Mouse (Mus musculus): ENCODE measurements at regions not wholly inside any gene's neighbourhood (a gene's known extent, or its start where the extent isn't known, plus 50 kb on each side); places are given as distances from the start of the nearest gene placed in this dataset.
"Not testable (repeated sequence)": the region's sequence is repeated elsewhere in the genome, so short reads cannot be mapped to it uniquely, and the experiment has no call there.

DNA sequence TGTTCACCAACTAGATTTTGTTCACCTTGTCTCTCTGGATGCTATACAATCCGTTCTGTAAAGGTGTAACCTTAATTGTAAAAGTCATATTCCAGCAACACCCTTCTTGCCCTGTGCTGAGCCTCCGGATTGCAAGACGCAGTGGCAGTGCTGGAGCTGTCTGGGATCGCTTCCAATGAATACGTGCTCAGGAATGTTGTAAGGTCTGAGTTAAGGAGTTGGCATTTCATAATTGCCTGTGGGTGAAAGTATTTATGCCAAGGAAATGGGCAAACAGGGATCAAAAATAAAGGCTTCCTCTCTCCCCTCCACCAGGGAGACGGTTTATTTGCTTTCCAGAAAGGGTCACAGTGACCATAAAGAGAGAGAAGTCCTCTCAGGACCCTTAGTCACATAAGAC lies 93.3 kb downstream of the Apob start:
- no peak for DNase-seq

DNA sequence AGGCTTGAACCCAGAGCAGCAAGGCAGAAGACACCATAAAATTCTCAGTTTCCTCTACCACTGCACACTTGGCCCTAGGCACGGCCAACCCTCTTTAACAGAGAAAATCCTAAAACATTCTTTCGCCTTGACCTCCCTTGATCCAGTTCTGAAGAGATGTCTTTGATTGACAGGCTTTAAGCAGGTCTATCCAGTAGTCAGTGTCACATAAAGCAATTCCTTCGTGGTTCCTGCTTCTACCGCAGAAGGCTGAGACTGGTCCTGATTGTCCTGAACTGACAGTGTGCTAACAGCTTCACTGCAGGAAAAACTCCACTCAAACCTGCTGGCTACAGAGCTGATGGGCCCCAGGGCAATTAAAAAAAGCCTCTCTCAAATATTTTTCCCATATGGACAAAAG lies 93.8 kb downstream of the Apob start:
- no peak for DNase-seq

DNA sequence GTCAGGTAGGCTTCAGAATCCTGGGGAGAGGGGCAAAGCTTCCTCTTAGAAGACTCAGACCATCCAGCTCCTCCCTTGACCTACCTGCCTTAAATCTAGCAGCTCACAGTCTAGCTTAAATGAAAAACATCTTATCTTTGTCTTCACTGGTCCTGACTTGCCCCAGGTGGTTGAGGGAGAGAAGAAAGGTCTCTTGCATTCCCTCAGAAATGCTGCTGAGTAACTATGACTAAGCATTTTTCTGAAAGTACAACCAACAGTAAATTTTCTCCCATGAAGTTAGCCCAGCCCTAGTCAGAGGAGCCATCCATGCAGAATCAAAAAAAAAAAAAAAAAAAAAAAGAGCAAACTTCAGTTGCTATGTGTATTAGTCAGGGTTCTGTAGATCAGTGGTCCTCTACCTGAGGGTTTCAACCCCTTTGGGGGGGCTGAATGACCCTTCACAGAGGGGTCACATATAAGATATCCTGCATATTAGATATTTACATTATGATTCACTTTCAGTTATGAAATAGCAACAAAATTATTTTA lies 98.6 kb downstream of the Apob start:
- DNase-seq, result no peak

DNA sequence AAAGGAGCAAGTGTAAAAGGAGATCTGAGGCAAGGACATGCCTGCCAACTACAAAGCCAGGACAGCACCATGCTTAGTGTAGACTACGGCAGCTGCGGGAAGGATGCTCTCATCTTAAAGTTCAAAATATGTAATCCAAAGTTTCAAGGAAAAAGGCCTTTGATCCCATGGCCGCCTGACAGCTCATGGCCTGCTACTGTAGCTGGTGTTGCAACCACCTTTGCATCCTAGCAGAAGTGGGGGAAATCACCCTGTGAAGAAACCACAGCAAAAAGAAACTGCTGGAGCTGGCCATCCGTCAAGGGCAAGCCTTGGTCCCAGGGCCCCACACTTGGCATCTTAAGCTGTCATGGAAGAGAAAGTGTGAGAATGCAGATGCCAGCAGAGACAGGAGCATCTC lies 99.9 kb downstream of the Apob start:
- no peak for DNase-seq

DNA sequence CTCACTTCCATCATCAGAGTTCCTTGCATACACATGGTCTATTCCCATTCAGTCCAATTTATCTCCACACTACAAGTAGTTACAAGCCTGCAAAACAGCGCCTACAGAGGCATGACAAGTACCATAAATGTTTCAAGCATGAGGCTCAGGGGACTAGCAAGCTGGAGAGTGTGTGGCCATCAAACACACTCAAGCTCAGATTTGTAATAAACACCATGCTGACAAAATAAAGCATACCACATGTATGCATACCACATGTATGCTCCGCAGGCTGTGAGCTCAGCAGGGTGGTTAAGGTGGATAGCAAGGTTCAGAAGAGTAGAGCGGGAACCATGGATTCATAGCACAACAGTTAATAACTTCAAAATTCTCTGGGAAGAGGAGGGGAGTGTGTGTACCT lies 100.6 kb downstream of the Apob start:
- DNase-seq, result no peak

DNA sequence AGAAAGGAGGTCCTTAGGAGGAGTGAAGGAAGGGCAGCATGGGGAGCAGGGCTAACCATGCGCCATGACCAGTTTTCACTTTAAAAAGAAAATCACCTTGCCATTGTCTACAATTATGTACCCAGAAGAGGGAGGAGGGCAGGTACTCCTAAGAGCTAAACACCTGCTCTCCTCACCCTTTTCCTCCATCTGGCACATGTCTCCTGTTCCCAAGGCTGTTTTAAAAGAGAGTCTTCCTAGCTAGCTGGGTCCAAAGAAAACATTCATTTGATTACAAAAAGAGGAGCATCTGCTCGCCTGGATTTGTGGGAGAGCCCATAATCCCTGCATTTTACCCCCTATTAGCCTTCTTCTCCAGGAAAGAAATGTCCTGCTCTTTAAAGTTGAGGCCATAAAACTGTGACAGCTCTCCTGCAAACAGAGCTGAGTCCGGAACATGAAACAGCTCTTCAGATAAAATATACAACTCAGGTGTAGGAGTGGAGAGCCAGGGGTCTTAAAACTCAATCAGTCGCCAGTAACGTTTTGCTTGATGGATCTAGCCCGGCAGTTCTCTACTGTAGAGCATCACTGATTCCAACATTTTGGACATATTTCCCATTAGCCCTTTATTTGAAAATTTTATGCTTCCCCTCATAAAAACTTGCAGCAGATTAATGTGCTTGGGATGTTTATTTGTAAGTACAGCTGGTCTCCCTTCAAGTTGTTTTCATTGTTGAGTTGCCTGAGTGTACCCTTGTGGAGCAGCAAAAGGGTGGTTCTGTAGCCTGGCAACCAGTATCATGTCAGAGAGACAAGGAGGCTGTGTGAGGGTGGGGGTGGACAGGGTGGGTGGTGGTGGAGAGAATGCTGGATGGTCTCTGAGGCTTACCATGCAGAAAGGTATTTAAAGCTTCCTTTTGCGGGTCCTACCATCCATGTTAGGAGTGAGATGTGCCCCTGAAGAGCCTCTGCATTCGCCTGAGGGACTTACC lies 105.5 kb downstream of the Apob start:
- DNase-seq, result no peak

DNA sequence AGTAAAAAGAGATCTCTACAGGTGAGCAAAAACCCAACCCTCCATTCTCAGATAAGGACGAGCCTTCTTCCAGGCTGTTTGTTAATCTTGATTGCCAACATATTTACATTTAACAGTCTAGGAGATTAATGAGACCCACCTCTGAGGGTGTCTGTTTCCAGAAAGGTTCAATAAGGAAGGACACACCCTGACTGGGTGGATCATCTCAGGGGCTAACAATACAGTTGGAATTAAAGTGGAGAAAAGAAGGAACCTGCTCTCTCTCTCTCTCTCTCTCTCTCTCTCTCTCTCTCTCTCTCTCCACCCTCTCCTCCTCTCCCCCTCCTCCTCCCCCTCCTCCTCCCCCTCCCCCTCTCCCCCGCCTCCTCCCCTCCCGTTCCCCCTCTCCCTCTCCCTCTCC lies 110.5 kb downstream of the Apob start:
- no peak for DNase-seq

DNA sequence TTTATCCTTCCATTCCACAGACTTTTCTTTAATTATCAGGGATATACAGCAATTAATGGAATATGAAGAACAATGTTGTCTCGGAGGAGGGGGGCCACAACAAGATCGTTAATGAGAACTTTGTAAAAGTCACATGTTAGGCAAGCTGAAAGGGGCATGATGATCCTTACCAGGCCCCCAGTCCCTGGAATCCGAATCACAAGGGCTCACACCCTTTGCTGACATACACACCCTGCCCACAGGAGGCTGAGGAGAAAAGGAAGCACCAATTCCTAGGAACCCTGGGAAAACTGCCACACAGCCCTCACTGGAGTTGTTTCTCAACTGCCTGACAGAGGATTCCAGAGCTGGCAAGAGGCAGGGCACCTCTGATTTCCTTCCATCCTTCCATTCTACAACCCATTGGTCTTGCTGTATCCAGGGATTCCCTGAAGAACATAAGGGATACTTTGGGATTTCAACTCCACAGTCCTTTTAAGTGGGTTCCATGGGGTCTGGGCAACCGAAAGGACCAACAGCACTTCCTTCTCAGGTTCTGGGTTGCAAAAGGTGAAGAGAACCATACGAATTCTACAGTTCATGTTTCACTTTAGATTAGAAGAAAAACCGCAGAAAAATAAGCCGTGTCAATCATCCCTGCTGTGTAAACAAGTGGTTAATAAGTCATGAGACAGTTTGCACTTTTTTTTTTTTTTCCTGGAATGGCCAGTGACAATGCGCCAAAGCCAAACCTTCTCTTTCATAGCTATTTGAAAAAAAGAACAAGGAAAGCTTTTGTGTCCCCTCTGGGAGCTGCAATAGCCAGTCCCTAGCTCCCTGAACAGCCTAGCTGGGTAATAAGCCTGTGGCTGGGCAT lies 112.2 kb downstream of the Apob start:
- DNase-seq, result no peak

DNA sequence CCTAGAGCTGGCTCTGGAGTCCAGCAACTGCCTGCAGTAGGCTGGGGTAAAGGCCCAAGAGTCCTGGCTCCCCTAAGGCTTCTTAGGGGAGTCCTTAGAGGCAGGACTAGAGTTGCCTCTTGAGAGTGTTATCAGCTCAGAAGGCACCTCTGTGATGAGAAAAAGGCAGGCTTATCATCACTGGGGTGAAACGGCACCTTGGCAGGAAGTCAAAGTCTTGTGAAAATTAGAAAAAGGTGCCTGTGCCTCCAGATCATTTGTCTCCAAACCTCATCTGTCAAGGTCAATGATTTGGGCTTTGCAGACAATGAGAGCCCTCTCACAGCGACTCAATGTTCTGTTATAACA lies 112.8 kb downstream of the Apob start:
- no peak for DNase-seq

DNA sequence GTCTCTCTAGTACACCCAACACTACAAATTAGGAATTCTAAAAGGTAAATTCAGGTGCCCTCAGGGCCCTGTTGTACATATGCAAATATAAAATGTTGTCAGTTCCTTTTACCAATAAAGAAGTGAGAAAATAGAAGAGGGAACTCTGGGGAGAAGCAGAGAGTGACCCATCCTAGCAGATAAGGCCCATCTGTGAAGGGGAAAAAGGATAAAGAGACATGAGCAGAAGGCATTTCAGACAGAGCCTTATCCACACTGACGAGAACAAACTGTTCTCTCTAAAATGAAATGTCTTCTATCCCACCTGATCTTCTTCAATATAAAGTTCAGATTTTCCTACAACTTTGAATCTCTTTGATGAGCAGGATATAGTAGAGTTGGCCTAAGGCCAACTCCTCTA lies 114.5 kb upstream of the Ldah start:
- DNase-seq, result no peak

DNA sequence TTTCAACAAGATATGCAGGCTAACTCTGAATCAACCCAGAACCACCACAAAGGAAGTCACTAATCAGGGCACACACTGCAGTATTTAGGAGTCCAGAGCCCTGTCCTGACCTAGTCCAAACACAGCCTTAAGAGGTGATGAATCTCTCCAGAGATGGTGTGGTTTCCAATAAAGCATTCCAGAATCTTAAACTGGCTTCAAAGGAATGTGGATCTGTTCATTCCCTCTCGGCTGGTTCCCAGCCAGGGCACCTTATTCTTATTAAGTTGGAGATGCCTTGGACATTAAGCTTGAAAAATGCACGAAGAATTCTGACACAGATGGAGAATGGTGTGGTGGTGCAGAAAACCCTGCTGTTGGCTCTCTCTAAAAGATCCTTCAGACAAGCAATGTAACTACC lies 112.0 kb upstream of the Ldah start:
- no peak for DNase-seq

DNA sequence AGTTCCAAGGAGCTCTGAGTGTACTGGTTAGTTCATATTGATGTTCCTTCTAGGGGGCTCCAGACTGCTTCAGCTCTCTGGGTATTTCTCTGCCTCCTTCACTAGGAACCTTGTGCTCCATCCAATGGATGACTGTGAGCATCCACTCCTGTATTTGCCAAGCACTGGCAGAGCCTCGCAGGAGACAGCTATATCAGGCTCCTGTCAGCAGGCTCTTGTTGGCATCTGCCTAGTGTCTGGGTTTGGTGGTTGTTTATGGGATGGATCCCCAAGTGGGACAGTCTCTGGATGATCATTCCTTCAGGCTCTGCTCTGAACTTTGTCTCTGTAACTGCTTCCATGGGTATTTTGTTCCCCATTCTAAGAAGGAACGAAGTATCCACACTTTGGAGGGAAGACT lies 109.5 kb upstream of the Ldah start:
- not testable (repeated sequence) for DNase-seq

DNA sequence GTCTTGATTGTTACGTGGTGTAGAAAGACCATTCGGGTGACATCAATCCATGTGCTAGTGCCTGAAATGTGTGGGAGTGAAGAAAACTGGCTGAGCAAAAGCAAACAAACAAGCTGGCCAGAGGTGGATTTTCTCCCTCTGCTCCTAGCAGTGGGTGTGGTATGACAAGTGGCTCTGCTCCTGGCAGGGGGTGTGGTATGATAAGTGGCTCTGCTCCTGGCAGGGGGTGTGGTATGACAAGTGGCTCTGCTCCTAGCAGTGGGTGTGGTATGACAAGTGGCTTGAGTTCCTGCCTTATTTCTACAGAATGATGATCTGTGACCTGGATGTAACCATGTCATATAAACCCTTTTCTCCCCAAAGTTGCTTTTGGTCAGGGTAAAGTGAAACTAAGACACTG lies 108.8 kb upstream of the Ldah start:
- DNase-seq, result no peak

DNA sequence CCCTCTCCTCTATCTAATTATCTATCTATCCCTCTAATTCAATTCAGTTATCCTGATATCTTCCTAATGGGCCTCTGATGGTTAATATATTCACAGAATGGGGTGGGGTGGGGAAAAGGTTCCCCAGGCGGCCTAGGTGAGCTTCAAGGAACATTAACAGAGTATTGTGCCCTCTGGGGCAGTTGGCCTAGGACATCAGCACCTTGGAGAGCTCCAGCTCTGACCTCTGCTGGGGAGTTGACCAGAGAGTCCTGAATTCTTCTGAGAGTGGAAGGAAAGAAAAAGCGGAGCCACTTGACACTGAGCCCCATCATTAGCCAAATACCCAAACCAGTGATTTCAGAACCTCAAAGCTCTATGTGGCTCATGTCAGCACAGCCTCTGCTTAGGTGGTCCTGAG lies 108.1 kb upstream of the Ldah start:
- DNase-seq, result no peak

DNA sequence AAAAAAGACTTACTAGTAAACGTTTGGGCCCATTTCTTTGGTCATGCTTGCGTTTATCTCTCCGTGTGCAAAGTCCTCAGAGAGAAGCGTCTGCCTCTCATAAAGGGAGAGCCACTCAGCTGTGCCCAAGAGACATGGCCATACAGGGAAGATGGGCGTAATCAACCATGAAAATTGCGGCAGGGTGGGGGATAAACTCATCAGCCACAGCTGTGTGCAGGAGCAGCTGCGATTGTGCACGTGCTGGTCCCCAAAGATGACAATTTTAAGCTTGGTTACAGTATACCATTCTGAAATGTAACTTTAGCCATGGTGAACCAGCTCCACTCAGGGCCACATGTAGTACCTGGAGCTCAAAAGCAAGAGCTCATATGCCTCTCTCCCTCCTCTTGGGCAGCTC lies 106.1 kb upstream of the Ldah start:
- no peak for DNase-seq

DNA sequence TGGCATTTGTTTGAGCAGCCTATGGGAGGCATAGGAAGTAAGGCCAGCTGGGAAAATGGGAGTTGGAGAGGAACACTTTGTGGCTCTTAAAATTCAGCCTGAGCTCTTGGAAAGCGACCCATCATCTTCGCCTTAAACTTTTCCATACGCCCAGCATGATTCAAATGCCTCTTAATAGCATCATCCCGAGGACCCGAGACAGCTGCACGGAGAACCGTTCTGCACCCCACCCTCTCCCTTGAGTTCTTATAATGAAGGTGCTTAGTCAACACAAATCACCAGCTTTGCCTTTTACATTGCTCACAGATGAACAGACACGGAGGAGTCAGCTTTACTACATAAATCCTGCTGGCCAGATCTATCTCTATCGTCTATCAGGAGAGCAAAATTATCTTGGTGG lies 104.6 kb upstream of the Ldah start:
- DNase-seq, result no peak

DNA sequence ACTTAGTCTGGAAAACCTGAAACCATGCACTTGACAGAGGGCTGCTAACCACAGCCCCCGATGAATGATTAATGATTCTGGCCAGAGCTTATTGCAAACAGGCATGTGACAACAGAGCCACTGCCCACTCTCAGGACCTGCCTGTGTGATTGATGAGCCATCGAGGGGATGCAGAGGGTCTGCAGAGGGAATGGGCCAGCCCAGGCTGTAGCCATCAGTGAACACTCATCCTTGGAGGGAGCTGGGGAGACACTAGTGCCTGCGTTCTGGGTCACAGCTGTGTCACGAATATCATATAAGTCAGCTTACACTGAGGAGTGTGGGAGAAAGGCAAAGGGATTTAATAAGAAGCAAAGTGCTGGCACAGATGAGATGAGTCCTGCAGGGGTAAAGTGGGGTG lies 100.8 kb upstream of the Ldah start:
- DNase-seq, result no peak

DNA sequence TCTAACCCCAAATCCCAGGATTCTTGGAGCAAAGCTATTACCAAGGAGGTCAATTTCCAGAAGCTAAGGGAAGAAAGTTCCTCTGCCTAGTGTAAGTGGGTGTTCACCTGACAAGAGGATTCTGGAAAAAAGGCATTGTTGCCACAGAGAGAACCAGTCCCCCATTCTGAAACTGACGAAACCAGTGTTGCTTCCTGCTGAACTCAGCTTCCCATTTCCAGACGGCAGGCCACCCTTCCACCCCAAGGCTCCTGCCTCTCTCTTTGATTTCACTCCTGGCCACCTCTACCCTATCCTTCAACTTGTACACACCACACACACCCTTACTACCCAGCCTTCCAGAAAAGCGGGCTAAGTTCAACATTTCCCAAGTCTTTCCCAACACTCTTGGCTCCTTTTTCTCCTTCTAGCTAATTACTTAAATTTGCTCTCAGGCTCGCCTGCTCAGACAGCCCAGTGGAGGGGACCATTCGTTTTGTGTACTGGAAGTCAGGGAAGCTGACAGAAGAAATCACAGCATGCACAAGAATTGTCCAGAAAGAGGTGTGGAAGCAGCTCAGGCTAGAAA lies 98.6 kb upstream of the Ldah start:
- peak; percentile 14 to 36 for DNase-seq

DNA sequence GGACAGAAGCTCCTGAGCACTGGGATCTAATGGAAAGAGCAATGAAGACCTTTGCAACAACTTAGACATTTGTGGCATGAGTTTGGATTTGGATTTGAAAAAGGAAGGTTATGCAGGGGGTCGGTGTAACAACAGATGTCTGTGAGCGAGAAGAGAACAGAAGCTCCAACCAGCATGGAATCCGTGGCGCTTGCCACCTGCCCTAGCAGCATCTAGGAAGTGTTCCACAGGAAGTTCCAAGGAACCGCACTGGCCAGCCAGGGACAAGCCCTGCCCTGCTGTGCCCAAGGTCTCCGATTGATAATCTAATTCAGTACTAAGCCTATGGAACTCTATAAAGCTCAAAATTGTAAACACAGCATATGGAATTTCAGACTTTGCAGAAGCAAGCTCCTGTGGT lies 98.0 kb upstream of the Ldah start:
- DNase-seq, result peak; percentile 63 to 75

DNA sequence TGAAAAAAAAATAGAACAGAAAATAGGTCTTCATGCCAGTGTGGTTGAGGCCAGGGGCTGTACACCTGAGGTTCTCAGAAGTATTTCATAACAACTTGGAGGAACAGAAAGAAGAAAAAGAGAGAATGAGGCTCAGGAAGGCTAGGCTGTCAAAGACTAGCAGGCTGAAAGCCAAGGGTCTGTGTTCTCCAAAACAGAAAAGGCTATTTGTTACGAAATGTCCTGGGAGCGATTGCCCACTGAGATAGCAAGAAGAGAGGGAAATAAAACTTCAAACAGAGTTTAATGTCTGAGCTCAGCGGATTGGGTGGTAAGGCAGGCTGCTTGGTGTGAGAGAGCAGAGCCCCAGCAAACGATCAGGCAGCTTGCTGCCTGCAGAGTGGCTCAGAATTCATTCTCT lies 97.6 kb upstream of the Ldah start:
- peak in 1 of 2 experiments; percentile 24 for DNase-seq

DNA sequence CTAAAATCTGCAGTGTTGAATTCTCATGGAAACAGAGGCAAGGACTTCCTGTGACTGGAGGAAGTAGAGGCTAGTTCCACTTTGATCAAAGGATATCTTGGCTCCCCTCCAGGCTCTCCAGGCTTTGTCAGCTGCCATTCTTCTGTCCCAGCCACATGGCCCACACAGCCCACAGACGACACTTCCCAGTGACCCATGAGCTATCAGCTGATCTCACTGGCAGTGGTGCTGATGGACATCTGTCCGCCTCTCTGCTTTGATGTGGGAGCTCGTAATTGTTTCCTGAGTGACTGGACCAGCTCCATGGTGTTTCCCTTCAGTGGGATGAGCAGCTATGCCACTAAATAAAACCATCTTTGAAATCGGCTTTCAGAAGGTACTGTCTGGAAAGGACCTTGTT lies 96.4 kb upstream of the Ldah start:
- DNase-seq, result peak; percentile 21 to 34

DNA sequence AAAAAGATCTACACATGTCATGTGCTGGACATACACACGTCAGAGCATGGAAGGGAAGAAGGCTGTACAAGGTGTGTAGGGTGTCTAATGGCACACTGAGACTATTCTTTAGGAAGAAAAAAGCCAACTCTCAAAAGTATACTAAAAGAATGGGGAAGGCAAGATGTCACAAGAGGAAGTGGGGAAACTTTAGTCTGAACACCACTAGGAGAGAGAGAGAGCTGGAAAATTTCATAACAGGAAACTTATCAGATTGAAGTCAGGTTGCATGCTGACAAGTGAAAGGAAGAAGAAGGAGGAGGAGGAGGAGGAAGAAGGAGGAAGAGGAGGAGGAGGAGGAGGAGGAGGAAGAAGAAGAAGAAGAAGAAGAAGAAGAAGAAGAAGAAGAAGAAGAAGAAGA lies 52.3 kb upstream of the Ldah start:
- DNase-seq, result no peak

All from cerebellum, postnatal 14 days (tissue).